Mouse (Mus musculus): ENCODE results near the gene Rgs1. TPM values are rescaled to one million over a fixed set of nuclear protein-coding genes. Genes with fewer than 3 reads are reported as not detected.
A peak's percentile ranks its signal among the peaks of the same experiment; 100 is the strongest.

Gene Rgs1
- total and polyA plus RNA-seq, 2 experiments from 2014 or later, result 0.78 TPM; not detected in 1

DNA sequence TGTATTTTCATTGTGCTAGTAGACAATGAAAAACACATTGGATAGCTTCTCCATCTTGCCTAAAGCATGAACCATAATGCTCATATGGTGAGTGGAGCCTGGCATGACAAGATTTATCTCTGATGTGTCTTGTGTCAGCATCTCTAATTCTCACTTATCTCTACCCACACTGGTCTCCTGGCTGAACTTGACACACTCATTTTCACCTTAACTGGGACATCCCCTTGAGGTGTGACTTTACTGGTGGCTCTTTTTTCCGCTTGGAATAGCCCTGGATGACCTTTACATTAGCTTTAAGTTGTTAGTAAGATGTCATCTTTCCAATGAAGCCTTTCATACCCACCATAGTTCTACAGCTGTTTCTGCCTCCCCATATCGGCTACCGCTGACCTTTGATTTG, 15.0 kb upstream of the Rgs1 start:
- DNase-seq (ENCODE audit: low spot score) (no peak), ATAC-seq (no peak)
- Histone ChIP-seq H3K4me2 (ENCODE audit: low read depth, low read length) (no peak overlapping the region), H3K4me1 (ENCODE audit: insufficient read depth, low read length) (no peaks in the 10 kb centered on the region), H3K9me3 (ENCODE audit: low read length) (no peaks in the 10 kb centered on the region), H3K9ac (replicated peaks; ENCODE audit: low read length) (no peak overlapping the region), H3K36me3 (ENCODE audit: insufficient read depth, low read length) (no peaks in the 10 kb centered on the region), H3K27ac (no peak overlapping the region), H3K4me3 (ENCODE audit: low read length) (no peak overlapping the region), H3K27me3 (ENCODE audit: insufficient read depth, low read length) (no peaks in the 10 kb centered on the region)
- TF ChIP-seq CTCF (IDR thresholded peaks at IDR 0.05; ENCODE audit: low read depth), result no peak
- WGBS, result 82% methylated on average over 3 of the region's 3 CpGs

DNA sequence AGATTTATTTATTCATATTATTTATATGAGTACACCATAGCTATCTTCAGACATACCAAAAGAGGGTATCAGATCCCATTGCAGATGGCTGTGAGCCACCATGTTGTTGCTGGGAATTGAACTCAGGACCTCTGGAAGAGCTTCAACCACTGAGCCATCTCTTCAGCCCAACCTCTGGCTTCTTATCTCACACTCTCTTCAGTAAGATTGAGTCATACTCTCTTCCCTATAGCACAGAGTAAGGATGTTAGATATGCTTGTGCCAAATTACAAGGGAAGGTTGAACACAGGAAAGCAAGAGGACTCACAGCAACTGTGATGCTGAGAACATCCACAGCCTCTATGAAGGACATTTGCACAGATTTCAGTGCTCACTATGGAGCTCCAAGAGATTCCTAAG, 13.0 kb upstream of the Rgs1 start:
- Histone ChIP-seq H3K9me3 (ENCODE audit: low read length) (no peaks in the 10 kb centered on the region), H3K27ac (no peak overlapping the region), H3K4me3 (ENCODE audit: low read length) (no peak overlapping the region), H3K27me3 (ENCODE audit: insufficient read depth, low read length) (no peaks in the 10 kb centered on the region), H3K9ac (replicated peaks; ENCODE audit: low read length) (no peak overlapping the region), H3K36me3 (ENCODE audit: insufficient read depth, low read length) (no peaks in the 10 kb centered on the region), H3K4me2 (ENCODE audit: low read depth, low read length) (no peak overlapping the region), H3K4me1 (ENCODE audit: insufficient read depth, low read length) (no peaks in the 10 kb centered on the region)
- DNase-seq (ENCODE audit: low spot score) (no peak), ATAC-seq (no peak)
- TF ChIP-seq CTCF (IDR thresholded peaks at IDR 0.05; ENCODE audit: low read depth), result no peak

DNA sequence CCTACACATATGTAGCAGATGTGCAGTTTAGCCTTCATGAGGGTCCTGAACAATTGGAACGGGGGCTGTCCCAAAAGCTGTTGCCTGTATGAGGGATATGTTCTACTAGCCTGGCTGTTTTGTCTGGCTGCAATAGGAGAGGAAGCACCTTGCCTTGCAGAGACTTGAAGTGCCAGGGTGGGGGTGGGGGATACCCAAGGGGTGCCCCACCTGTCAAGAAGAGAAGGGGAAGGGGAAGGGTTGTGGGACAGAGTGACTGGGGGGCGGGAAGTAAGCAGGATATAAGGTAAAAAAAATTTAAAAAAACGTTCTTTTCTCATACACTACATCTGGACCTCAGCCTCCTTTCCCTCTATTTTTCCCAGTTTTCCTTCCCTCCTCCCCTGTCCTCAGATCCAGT, 9.7 kb upstream of the Rgs1 start:
- no peak for ATAC-seq
- no peaks in the 10 kb centered on the region for H3K36me3 ChIP-seq (ENCODE audit: insufficient read depth, low read length)
- H3K4me2 ChIP-seq (ENCODE audit: low read depth, low read length), result no peak overlapping the region
- DNase-seq (ENCODE audit: low spot score), result no peak
- no peak overlapping the region for H3K9ac ChIP-seq (replicated peaks; ENCODE audit: low read length)
- no peaks in the 10 kb centered on the region for H3K4me1 ChIP-seq (ENCODE audit: insufficient read depth, low read length)
- no peaks in the 10 kb centered on the region for H3K9me3 ChIP-seq (ENCODE audit: low read length)
- H3K27ac ChIP-seq, result no peak overlapping the region
- no peak overlapping the region for H3K4me3 ChIP-seq (ENCODE audit: low read length)
- WGBS, result 78% methylated on average over 3 of the region's 3 CpGs
- no peak for TF ChIP-seq CTCF (IDR thresholded peaks at IDR 0.05; ENCODE audit: low read depth)
- no peaks in the 10 kb centered on the region for H3K27me3 ChIP-seq (ENCODE audit: insufficient read depth, low read length)

DNA sequence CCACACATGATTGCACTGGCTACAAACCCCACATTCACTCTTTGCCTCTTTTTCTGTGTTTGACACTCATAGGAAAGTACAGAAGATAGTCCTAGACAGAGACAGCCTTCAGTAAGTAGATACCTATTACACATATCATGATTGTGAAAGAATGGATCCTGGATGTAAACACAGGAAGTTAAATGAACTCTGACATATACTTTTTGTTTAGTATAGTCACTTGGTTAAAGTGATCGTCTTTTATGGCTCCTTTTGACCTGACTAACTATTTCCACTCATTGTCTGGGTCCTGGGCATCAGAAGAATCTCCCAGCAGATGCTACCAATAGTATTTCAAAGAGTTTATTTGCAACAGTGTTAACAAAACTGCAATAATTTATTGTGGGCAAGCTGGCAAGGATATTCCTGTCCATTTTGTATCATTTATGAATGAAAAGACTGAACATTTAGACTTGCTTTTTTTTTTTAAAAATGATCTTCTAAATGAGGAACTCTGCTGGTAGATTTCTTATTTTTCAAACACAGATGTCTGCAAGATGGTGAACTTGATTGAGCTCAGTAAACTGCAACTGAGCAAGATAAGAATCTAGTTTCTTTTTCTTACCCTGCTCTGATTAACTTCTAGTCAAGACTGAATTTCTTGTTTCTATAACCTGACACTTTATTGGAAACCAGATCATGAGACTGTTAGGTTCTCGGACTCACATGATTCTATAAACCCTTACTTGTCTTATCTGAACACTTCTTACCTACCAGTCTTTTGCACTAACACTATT, 7.7 kb upstream of the Rgs1 start:
- no peaks in the 10 kb centered on the region for H3K4me1 ChIP-seq (ENCODE audit: insufficient read depth, low read length)
- H3K4me3 ChIP-seq (ENCODE audit: low read length), result no peak overlapping the region
- no peak overlapping the region for H3K9ac ChIP-seq (replicated peaks; ENCODE audit: low read length)
- H3K27me3 ChIP-seq (ENCODE audit: insufficient read depth, low read length), result no peaks in the 10 kb centered on the region
- WGBS, result 61% methylated on average over 2 of the region's 2 CpGs
- H3K36me3 ChIP-seq (ENCODE audit: insufficient read depth, low read length), result no peaks in the 10 kb centered on the region
- no peak overlapping the region for H3K27ac ChIP-seq
- H3K9me3 ChIP-seq (ENCODE audit: low read length), result no peaks in the 10 kb centered on the region
- ATAC-seq (no peak), DNase-seq (ENCODE audit: low spot score) (no peak)
- TF ChIP-seq CTCF (IDR thresholded peaks at IDR 0.05; ENCODE audit: low read depth), result no peak
- H3K4me2 ChIP-seq (ENCODE audit: low read depth, low read length), result no peak overlapping the region

DNA sequence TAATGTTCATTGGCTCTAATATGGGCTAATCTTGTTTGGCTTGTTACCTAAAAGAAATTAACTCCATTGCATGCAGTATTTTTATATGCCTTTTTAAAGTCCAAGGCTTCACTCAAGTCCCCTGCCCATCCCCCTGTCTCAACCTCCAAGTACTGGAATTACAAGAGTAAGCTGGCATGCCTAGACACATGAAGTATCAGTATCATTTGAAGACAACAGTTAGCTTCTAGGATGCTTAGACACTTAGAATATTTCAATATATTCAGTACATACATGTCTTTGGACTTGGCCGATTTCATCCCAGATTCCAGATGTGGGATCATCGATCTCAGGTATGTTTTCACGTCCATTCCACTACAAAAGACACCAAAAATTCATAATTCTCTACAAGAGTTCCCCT, 836 bp downstream of the Rgs1 start:
- WGBS, result 87% methylated on average over 3 of the region's 3 CpGs
- no peak for TF ChIP-seq CTCF (IDR thresholded peaks at IDR 0.05; ENCODE audit: low read depth)
- ATAC-seq (no peak), DNase-seq (ENCODE audit: low spot score) (no peak)
- Histone ChIP-seq H3K36me3 (ENCODE audit: insufficient read depth, low read length) (no peaks in the 10 kb centered on the region), H3K4me2 (ENCODE audit: low read depth, low read length) (no peak overlapping the region), H3K4me3 (ENCODE audit: low read length) (no peak overlapping the region), H3K9me3 (ENCODE audit: low read length) (no peaks in the 10 kb centered on the region), H3K27ac (no peak overlapping the region), H3K4me1 (ENCODE audit: insufficient read depth, low read length) (no peaks in the 10 kb centered on the region), H3K27me3 (ENCODE audit: insufficient read depth, low read length) (no peaks in the 10 kb centered on the region), H3K9ac (replicated peaks; ENCODE audit: low read length) (no peak overlapping the region)

DNA sequence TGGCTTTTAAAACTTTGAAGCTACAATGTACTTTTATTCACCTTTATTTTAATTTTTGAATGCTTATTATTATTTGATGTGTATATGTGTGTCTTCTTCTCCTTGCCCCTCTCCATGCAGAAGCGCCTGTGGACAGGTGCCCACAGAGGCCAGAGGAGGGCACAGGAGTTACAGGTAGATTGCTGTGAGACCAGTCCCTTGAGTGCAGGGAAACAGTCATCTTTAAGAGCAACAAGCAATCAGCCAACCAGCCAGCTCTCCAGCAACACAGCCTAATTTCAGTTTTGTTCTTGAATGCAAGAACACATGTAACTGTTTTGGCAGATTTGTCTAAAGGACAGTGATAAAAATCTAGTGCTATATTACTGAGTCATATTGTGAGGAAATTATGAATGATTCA, 1.7 kb downstream of the Rgs1 start:
- ATAC-seq, result no peak
- no peaks in the 10 kb centered on the region for H3K27me3 ChIP-seq (ENCODE audit: insufficient read depth, low read length)
- H3K36me3 ChIP-seq (ENCODE audit: insufficient read depth, low read length), result no peaks in the 10 kb centered on the region
- H3K27ac ChIP-seq, result no peak overlapping the region
- H3K4me3 ChIP-seq (ENCODE audit: low read length), result no peak overlapping the region
- no peak for DNase-seq (ENCODE audit: low spot score)
- no peak overlapping the region for H3K4me2 ChIP-seq (ENCODE audit: low read depth, low read length)
- no peaks in the 10 kb centered on the region for H3K9me3 ChIP-seq (ENCODE audit: low read length)
- H3K9ac ChIP-seq (replicated peaks; ENCODE audit: low read length), result no peak overlapping the region
- TF ChIP-seq CTCF (IDR thresholded peaks at IDR 0.05; ENCODE audit: low read depth), result no peak
- 89% methylated on average over 1 of the region's 1 CpGs for WGBS
- H3K4me1 ChIP-seq (ENCODE audit: insufficient read depth, low read length), result no peaks in the 10 kb centered on the region

DNA sequence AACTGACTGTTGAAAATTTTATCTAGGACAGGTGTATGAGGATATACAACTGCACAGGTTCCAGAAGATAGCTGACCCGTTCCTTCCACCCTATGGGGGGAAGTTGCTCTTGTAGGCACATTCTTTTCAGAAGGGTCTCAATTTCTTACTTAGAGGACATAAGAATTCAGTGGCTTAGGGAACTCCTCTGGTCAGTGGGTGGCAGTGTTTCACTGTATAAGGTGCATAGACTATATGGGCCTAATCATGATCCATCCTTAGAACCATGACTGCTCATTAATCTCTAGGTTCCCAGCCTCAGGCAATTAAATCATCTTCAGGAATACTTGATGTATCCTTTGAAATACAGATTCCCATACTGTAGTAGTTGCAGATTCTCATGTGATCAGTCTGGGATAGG, 5.5 kb downstream of the Rgs1 start:
- Histone ChIP-seq H3K4me2 (ENCODE audit: low read depth, low read length) (no peak overlapping the region), H3K27ac (no peak overlapping the region), H3K9ac (replicated peaks; ENCODE audit: low read length) (no peak overlapping the region), H3K4me3 (ENCODE audit: low read length) (no peak overlapping the region), H3K27me3 (ENCODE audit: insufficient read depth, low read length) (no peaks in the 10 kb centered on the region), H3K9me3 (ENCODE audit: low read length) (no peaks in the 10 kb centered on the region), H3K36me3 (ENCODE audit: insufficient read depth, low read length) (no peaks in the 10 kb centered on the region), H3K4me1 (ENCODE audit: insufficient read depth, low read length) (no peaks in the 10 kb centered on the region)
- TF ChIP-seq CTCF (IDR thresholded peaks at IDR 0.05; ENCODE audit: low read depth), result peak; percentile 49
- WGBS, result 74% methylated on average over 1 of the region's 1 CpGs
- peak; percentile 32 for DNase-seq (ENCODE audit: low spot score)
- ATAC-seq, result peak; percentile 61; the same call in 1 of the 2 replicates

Measured in hindbrain, postnatal 0 days (tissue).